ENCODE assay signal across 7 mouse cellular contexts in the genomic region with DNA sequence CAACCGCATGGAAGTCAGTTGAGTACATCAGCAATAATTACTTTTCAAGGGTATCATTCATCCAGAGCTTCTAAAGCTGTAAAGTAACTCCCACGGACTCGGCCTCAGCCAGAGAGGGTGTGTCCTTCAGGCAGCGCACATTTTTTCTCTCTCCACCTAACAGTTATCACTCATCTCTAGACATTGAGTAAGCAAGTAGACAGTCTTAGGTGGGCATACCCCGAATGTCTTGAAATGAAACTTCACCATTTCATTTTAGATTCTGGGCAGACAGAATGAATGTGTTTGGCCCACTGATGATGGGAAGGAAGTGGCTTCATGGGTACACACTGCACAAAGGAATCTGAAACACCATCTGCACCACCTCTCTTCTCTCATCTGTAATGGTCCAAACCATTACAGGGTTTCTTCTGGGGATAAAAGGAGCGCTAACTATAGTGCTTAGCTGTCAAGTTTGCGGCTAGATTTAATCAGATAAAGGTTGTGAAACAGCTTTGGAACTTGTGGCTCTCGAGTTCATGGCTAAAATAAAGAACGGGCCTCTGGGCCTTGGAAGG. TPM values are rescaled to one million over a fixed set of nuclear protein-coding genes. Genes with fewer than 3 reads are reported as not detected.
DNase-seq lines count a peak whose midpoint lies in the region; ATAC-seq and TF ChIP-seq lines count a peak whose summit lies in the region.

No protein-coding gene starts in this region.

- peak overlapping the region; percentile 97 for H3K4me2 ChIP-seq in neural tube, embryonic 11.5 days (ENCODE audit: low read depth)
- H3K4me2 ChIP-seq in heart, postnatal 0 days (ENCODE audit: low read depth, low read length): peak overlapping the region; percentile 97

- H3K36me3 ChIP-seq in neural tube, embryonic 11.5 days (ENCODE audit: control insufficient read depth, insufficient read depth, low read length): no peaks in the 10 kb centered on the region
- no peaks in the 10 kb centered on the region for H3K36me3 ChIP-seq in heart, postnatal 0 days (replicated peaks; ENCODE audit: control insufficient read depth, insufficient read depth, low read length)

- no peak for TF ChIP-seq EP300 in heart, postnatal 0 days (IDR thresholded peaks at IDR 0.05; ENCODE audit: low read depth)

- peak overlapping the region; percentile 80 for H3K27ac ChIP-seq in neural tube, embryonic 11.5 days (ENCODE audit: low read depth, low read length)
- H3K27ac ChIP-seq in heart, postnatal 0 days (ENCODE audit: low read depth): peak overlapping the region; percentile 86

- no peaks in the 10 kb centered on the region for H3K4me1 ChIP-seq in neural tube, embryonic 11.5 days (ENCODE audit: control insufficient read depth, insufficient read depth, low read length)
- peaks cover 10% of the 10 kb centered on the region; the same call in 1 of the 2 replicates for H3K4me1 ChIP-seq in heart, postnatal 0 days (ENCODE audit: control insufficient read depth, insufficient read depth)

- no peaks in the 10 kb centered on the region for H3K27me3 ChIP-seq in neural tube, embryonic 11.5 days (ENCODE audit: control insufficient read depth, insufficient read depth, low read length)
- no peaks in the 10 kb centered on the region for H3K27me3 ChIP-seq in heart, postnatal 0 days (ENCODE audit: control insufficient read depth, insufficient read depth, low read length)

- peak overlapping the region; percentile 84 for H3K9ac ChIP-seq in neural tube, embryonic 11.5 days (ENCODE audit: low read length)
- H3K9ac ChIP-seq in heart, postnatal 0 days (replicated peaks; ENCODE audit: low read depth, low read length): peak overlapping the region; percentile 71

- WGBS in neural tube, embryonic 11.5 days: 40% methylated on average over 9 of the region's 9 CpGs
- WGBS in heart, postnatal 0 days: 37% methylated on average over 9 of the region's 9 CpGs

- H3K4me3 ChIP-seq in neural tube, embryonic 11.5 days (ENCODE audit: low read depth, low read length): peak overlapping the region; percentile 57
- peak overlapping the region; percentile 75 for H3K4me3 ChIP-seq in heart, postnatal 0 days (ENCODE audit: low read depth, low read length)

- H3K9me3 ChIP-seq in neural tube, embryonic 11.5 days (ENCODE audit: control insufficient read depth, low read length): no peaks in the 10 kb centered on the region
- H3K9me3 ChIP-seq in heart, postnatal 0 days (replicated peaks; ENCODE audit: control insufficient read depth, low read length): no peaks in the 10 kb centered on the region

- no peak for TF ChIP-seq CTCF in heart, postnatal 0 days (IDR thresholded peaks at IDR 0.05; ENCODE audit: low read depth)

- ATAC-seq in neural tube, embryonic 11.5 days (ENCODE audit: insufficient read depth, low FRiP score, low TSS enrichment): peak; percentile 55
- ATAC-seq in heart, postnatal 0 days (ENCODE audit: insufficient read depth, low read depth): no peak
- ATAC-seq in megakaryocyte, adult 5-6 weeks (ENCODE audit: poor library complexity, severe bottlenecking): peak; percentile 29

- DNase-seq in neural tube, embryonic 11.5 days (ENCODE audit: low spot score): peak; percentile 27
- no peak for DNase-seq in neural tube, embryonic 10.5 days (ENCODE audit: extremely low spot score, low spot score)
- peak; percentile 15 for DNase-seq in c-Kit-positive CD71-positive TER-119-positive erythroid progenitor cells, embryonic 14.5 days (ENCODE audit: low spot score)
- no peak for DNase-seq in heart, postnatal 0 days (ENCODE audit: low spot score)
- no peak for DNase-seq in right cerebral cortex, postnatal 4 days
- no peak for DNase-seq in embryo, embryonic 10 days (ENCODE audit: low spot score)

RNA-seq across cellular contexts. Expression of gene Arsb, which starts 0.3 kb away (rescaled TPM):
- 7.3 and 8.0 TPM in 2 replicates for polyA plus RNA-seq in neural tube, embryonic 11.5 days (2014; fragmentation: Nextera tagmentation; extraction: Ambion mirVana)
- 5.0 and 6.2 TPM in 2 replicates for total RNA-seq in heart, postnatal 0 days (2014; rRNA removed; ENCODE audit: low replicate concordance)
- 3.0 and 3.1 TPM in 2 replicates for polyA plus RNA-seq in heart, postnatal 0 days (2015; fragmentation: Nextera tagmentation; extraction: Ambion mirVana)
- 94.6 and 95.0 TPM in 2 replicates for total RNA-seq in megakaryocyte, adult 5-6 weeks (2015)
- 21.8 and 28.0 TPM in 2 replicates for total RNA-seq in megakaryocyte, adult 5-6 weeks (2017)

Comparison
In these comparisons a context has a peak if more than half of its experiments do, and no peak if none do; other contexts are left out.
1. DNase-seq: peak in neural tube, embryonic 11.5 days (single experiment) and c-Kit-positive CD71-positive TER-119-positive erythroid progenitor cells, embryonic 14.5 days (single experiment); none in neural tube, embryonic 10.5 days (single experiment), heart, postnatal 0 days (single experiment), right cerebral cortex, postnatal 4 days (single experiment) and embryo, embryonic 10 days (single experiment).